Mouse (Mus musculus) hindbrain, embryonic 16.5 days (tissue): ENCODE results near the gene Tgif1. TPM values are rescaled to one million over a fixed set of nuclear protein-coding genes. Genes with fewer than 3 reads are reported as not detected.

Experiments used
- ATAC-seq: fragments of 200-750 bp; cut with Nextera tagmentation; 2 replicates; pipeline ENCODE4 v1.8.0; 2017; ENCODE audit warnings: moderate TSS enrichment, moderate library complexity
- H3K27ac ChIP-seq: fragments of 300-500 bp; sonication (generic); 2 replicates; pipeline ENCODE4 v1.5.1; 2014; ENCODE audit warnings: low read depth, mild to moderate bottlenecking, control low read depth, low read length, moderate library complexity
- H3K27me3 ChIP-seq: fragments of 300-500 bp; sonication (generic); replicated peaks from 2 replicates; pipeline ENCODE4 v1.6.1; 2014; ENCODE audit warnings: low read length; ENCODE audit not compliant: control insufficient read depth, insufficient read depth
- H3K36me3 ChIP-seq: fragments of 300-500 bp; sonication (generic); 2 replicates; pipeline ENCODE4 v1.6.1; 2014; ENCODE audit warnings: mild to moderate bottlenecking, low read length, moderate library complexity, mixed read lengths; ENCODE audit not compliant: control insufficient read depth, insufficient read depth
- H3K4me1 ChIP-seq: fragments of 300-500 bp; sonication (generic); 2 replicates; pipeline ENCODE4 v1.6.1; 2014; ENCODE audit warnings: low read depth, low read length; ENCODE audit not compliant: control insufficient read depth, insufficient read depth
- H3K4me2 ChIP-seq: fragments of 300-500 bp; sonication (generic); 2 replicates; pipeline ENCODE4 v1.6.1; 2014; ENCODE audit warnings: mild to moderate bottlenecking, low read length, control low read depth, moderate library complexity
- H3K4me3 ChIP-seq: fragments of 300-500 bp; sonication (generic); 2 replicates; pipeline ENCODE4 v1.5.1; 2014; ENCODE audit warnings: mild to moderate bottlenecking, low read length, control low read depth, moderate library complexity
- H3K9ac ChIP-seq: fragments of 300-500 bp; sonication (generic); 2 replicates; pipeline ENCODE4 v1.6.1; 2014; ENCODE audit warnings: low read depth, mild to moderate bottlenecking, control low read depth, low read length, moderate library complexity
- H3K9me3 ChIP-seq: fragments of 300-500 bp; sonication (generic); 2 replicates; pipeline ENCODE4 v1.6.1; 2014; ENCODE audit warnings: mild to moderate bottlenecking, low read length, moderate library complexity; ENCODE audit not compliant: control insufficient read depth
- WGBS: fragments of 180-500 bp; shearing (Covaris S2); extraction: QIAGEN DNeasy Blood & Tissue Kit; methylation state at CpG from one replicate; pipeline ENCODE4 v1.1.7; 2014; 5-methylcytosine and 5-hydroxymethylcytosine counted together
- polyA plus RNA-seq: library from polyadenylated mRNA; unstranded; fragments of >200 nt; fragmentation: Nextera tagmentation; extraction: Ambion mirVana; gene quantifications from 2 replicates; pipeline ENCODE4 v1.2.1, GENCODE M21; 2015

Gene Tgif1
- polyA plus RNA-seq, result 13.2 and 14.5 TPM in 2 replicates

- no peaks in the 10 kb centered on the region for H3K36me3 ChIP-seq
- H3K4me1 ChIP-seq, result peaks cover 38% of the 10 kb centered on the region
- H3K27ac ChIP-seq, result peak within 1 kb of the TSS; percentile 91
- under 1% methylated on average over 29 of the region's 29 CpGs for WGBS
- H3K9ac ChIP-seq, result peak within 1 kb of the TSS; percentile 75
- H3K9me3 ChIP-seq, result no peaks in the 10 kb centered on the region
- peak within 1 kb of the TSS; percentile 68 for H3K4me3 ChIP-seq
- H3K4me2 ChIP-seq, result peak within 1 kb of the TSS; percentile 97
- no peak for ATAC-seq
- no peaks in the 10 kb centered on the region for H3K27me3 ChIP-seq
Measured at GRCm38 (mm10) chr17:70853436-70853905, at the start of gene Tgif1. Gene Tgif1 (minus strand): TSS chr17:70853546.

DNA sequence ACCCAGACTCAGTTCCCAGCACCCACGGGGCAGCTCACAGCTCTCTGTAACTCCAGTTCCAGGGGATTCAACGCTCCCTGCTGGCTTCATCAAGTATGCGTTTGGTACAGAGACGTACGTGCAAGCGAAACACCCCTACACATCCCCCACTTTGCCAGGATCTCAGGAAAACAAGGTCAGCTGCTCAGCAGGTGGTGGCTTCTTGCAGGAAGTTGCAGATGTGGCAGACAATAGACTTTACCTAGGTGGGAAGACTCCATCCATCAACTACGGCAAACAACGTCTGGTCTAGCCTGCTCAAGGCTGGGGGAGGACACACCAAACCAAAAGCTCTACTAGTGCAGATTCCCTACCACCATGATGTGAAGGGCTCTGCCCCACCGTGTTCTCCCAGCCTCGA lies 47.3 kb upstream of the Tgif1 start:
- Histone ChIP-seq H3K4me2 (no peak overlapping the region), H3K36me3 (no peaks in the 10 kb centered on the region), H3K27me3 (no peaks in the 10 kb centered on the region), H3K9ac (no peak overlapping the region), H3K4me3 (no peak overlapping the region), H3K27ac (no peak overlapping the region), H3K9me3 (no peaks in the 10 kb centered on the region), H3K4me1 (no peaks in the 10 kb centered on the region)
- WGBS, result 72% methylated on average over 10 of the region's 10 CpGs
- ATAC-seq, result no peak

DNA sequence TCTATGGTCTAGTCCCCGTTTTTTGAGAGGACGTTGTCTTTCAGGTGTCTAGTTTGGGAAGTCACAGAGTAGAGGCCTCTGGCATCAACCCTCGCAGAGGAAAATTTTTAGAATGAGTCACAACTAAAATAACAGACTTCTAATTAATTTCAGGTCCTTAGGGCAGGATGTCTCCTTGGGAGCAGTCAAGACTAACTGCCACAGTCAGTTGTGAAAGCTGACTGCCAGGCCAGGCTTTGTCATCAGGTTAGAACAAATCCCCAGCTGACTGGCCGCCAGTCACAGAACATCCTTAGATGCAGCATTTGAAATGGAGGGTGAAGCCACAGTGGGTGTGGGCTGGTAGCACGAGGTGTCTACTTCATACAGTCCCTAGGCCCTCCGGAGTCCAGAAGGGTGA lies 46.3 kb upstream of the Tgif1 start:
- no peaks in the 10 kb centered on the region for H3K4me1 ChIP-seq
- no peak overlapping the region for H3K9ac ChIP-seq
- no peak overlapping the region for H3K4me3 ChIP-seq
- no peak for ATAC-seq
- no peaks in the 10 kb centered on the region for H3K36me3 ChIP-seq
- no peak overlapping the region for H3K4me2 ChIP-seq
- no peaks in the 10 kb centered on the region for H3K27me3 ChIP-seq
- WGBS, result 94% methylated on average over 6 of the region's 6 CpGs
- H3K9me3 ChIP-seq, result no peaks in the 10 kb centered on the region
- H3K27ac ChIP-seq, result no peak overlapping the region

GRCm38 (mm10) chr17:70894867-70895266 lies 41.5 kb upstream of the Tgif1 start:
- no peak overlapping the region for H3K4me3 ChIP-seq
- ATAC-seq, result peak; percentile 85
- no peaks in the 10 kb centered on the region for H3K9me3 ChIP-seq
- 63% methylated on average over 9 of the region's 9 CpGs for WGBS
- no peak overlapping the region for H3K27ac ChIP-seq
- peaks cover 2% of the 10 kb centered on the region; the same call in 1 of the 2 replicates for H3K27me3 ChIP-seq
- H3K36me3 ChIP-seq, result no peaks in the 10 kb centered on the region
- H3K4me2 ChIP-seq, result no peak overlapping the region
- no peak overlapping the region for H3K9ac ChIP-seq
- no peaks in the 10 kb centered on the region for H3K4me1 ChIP-seq

- 71% methylated on average over 5 of the region's 5 CpGs for WGBS
- H3K4me3 ChIP-seq, result no peak overlapping the region
- no peak overlapping the region for H3K9ac ChIP-seq
- H3K27ac ChIP-seq, result no peak overlapping the region
- no peaks in the 10 kb centered on the region for H3K36me3 ChIP-seq
- no peaks in the 10 kb centered on the region for H3K9me3 ChIP-seq
- peaks cover 2% of the 10 kb centered on the region; the same call in 1 of the 2 replicates for H3K27me3 ChIP-seq
- H3K4me1 ChIP-seq, result no peaks in the 10 kb centered on the region
- no peak overlapping the region for H3K4me2 ChIP-seq
- ATAC-seq, result no peak
Measured at GRCm38 (mm10) chr17:70893151-70893550, 39.8 kb upstream of the Tgif1 start.

GRCm38 (mm10) chr17:70892288-70893096 lies 39.1 kb upstream of the Tgif1 start:
- no peak overlapping the region for H3K27ac ChIP-seq
- no peaks in the 10 kb centered on the region for H3K36me3 ChIP-seq
- H3K27me3 ChIP-seq, result peaks cover 2% of the 10 kb centered on the region; the same call in 1 of the 2 replicates
- no peak overlapping the region for H3K9ac ChIP-seq
- ATAC-seq, result no peak
- no peak overlapping the region for H3K4me2 ChIP-seq
- H3K4me1 ChIP-seq, result no peaks in the 10 kb centered on the region
- no peaks in the 10 kb centered on the region for H3K9me3 ChIP-seq
- WGBS, result 24% methylated on average over 15 of the region's 15 CpGs
- no peak overlapping the region for H3K4me3 ChIP-seq

DNA sequence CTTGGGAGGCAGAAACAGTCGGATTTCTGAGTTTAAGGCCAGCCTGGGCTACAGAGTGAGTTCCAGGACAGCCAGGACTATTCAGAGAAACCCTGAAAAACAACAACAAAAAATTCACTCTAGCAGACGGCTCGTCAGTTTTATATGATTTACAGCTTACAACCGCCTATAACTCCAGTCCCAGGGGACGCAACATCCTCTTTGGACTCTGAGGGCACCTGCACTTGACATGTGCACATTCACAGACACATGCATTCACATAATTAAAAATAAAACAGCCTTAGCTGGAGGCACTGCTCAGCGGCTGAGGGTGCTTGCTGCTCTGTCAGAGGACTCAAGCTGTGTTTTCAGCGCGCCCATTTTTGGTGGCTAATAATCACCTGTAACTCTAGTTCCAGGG lies 37.2 kb upstream of the Tgif1 start:
- Histone ChIP-seq H3K9me3 (no peaks in the 10 kb centered on the region), H3K4me1 (no peaks in the 10 kb centered on the region), H3K27ac (no peak overlapping the region), H3K9ac (no peak overlapping the region), H3K36me3 (no peaks in the 10 kb centered on the region), H3K4me2 (no peak overlapping the region), H3K4me3 (no peak overlapping the region), H3K27me3 (peaks cover 2% of the 10 kb centered on the region; the same call in 1 of the 2 replicates)
- no peak for ATAC-seq
- WGBS, result 91% methylated on average over 8 of the region's 8 CpGs

DNA sequence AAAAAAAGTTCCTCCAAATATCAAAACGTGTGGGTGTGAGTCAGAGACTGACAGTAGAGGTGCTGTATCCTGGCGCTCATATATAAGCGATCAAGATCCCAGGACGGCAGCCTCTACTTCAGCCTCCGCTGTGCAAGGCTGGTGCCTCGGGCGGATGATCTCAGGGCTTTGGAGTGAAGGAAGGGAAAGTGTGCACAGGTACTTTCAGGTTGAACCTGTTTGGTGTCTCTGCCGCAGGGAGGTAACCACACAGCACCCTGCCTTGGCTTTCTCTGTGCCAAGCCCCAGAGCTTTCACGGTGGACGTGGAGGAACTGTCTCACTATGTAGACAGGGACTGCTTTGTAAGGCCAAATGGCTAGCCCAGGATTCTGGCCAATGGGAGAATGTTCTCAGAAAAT lies 35.3 kb upstream of the Tgif1 start:
- no peak for ATAC-seq
- H3K27ac ChIP-seq, result no peak overlapping the region
- no peaks in the 10 kb centered on the region for H3K4me1 ChIP-seq
- H3K27me3 ChIP-seq, result peaks cover 2% of the 10 kb centered on the region; the same call in 1 of the 2 replicates
- no peaks in the 10 kb centered on the region for H3K9me3 ChIP-seq
- H3K36me3 ChIP-seq, result no peaks in the 10 kb centered on the region
- H3K4me3 ChIP-seq, result no peak overlapping the region
- H3K4me2 ChIP-seq, result no peak overlapping the region
- H3K9ac ChIP-seq, result no peak overlapping the region
- 91% methylated on average over 10 of the region's 10 CpGs for WGBS

DNA sequence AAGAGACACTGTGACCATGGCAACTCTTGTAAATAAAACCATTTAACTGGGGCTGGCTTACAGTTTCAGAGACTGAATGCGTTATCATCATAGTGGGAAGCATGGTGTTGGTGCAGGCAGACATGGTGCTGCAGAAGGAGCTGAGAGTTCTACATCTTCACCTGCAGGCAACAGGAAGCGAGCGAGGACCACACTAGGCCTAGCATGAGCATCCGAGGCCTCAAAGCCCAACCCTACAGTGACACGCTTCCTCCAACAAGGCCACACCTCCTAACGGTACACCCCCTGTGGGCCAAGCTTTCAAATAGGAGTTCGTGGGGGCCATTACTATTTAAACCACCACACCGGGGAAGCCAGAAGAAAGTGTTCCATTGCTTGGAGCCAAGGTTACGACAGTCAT lies 34.5 kb upstream of the Tgif1 start:
- Histone ChIP-seq H3K4me1 (no peaks in the 10 kb centered on the region), H3K4me2 (no peak overlapping the region), H3K27ac (no peak overlapping the region), H3K27me3 (peaks cover under 1% of the 10 kb centered on the region; the same call in 1 of the 2 replicates), H3K36me3 (no peaks in the 10 kb centered on the region), H3K9me3 (no peaks in the 10 kb centered on the region), H3K4me3 (no peak overlapping the region), H3K9ac (no peak overlapping the region)
- WGBS, result 91% methylated on average over 9 of the region's 9 CpGs
- no peak for ATAC-seq
